Mouse (Mus musculus): ENCODE results near the gene Kalrn. TPM values are rescaled to one million over a fixed set of nuclear protein-coding genes. Genes with fewer than 3 reads are reported as not detected.

Kalrn gene
- polyA plus RNA-seq, 1 experiment from 2014 or later: 44.6 TPM

DNA sequence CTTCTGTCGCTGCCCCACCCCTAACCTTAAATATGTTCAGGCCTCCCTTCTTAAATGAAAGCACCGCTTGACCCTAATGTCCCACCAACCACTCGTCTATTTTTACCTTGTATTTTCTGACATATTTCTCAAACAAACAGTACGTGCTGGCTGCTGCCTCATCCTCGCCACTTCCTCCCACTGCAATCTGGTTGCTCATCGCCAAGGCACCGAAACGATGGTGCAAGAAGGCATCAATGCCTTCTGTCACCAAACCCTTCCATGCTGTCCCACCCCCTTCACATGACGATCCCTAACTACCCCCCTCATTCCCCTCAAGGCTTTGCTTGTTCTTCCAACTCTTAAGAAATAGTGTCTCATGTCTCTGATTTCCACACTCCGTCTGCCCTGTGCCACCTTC lies 69.1 kb downstream of the Kalrn start:
- Histone ChIP-seq H3K4me1 (ENCODE audit: control insufficient read depth, insufficient read depth, low read length) (0 out of 2 replicates have a peak, but pooled peaks cover 5% of the 10 kb centered on the region), H3K36me3 (ENCODE audit: control insufficient read depth, insufficient read depth, low read length) (no peaks in the 10 kb centered on the region), H3K9ac (replicated peaks; ENCODE audit: low read length) (no peak overlapping the region), H3K4me3 (replicated peaks; ENCODE audit: low read depth, low read length) (no peak overlapping the region), H3K9me3 (ENCODE audit: control insufficient read depth, low read length) (no peaks in the 10 kb centered on the region), H3K27ac (replicated peaks; ENCODE audit: low read depth, low read length) (no peak overlapping the region), H3K27me3 (ENCODE audit: control insufficient read depth, insufficient read depth, low read length) (no peaks in the 10 kb centered on the region), H3K4me2 (ENCODE audit: low read length) (no peak overlapping the region)
- ATAC-seq (ENCODE audit: low FRiP score, low TSS enrichment) (no peak), DNase-seq (no peak)
- 93% methylated on average over 10 of the region's 10 CpGs for WGBS

- Histone ChIP-seq H3K9ac (replicated peaks; ENCODE audit: low read length) (no peak overlapping the region), H3K27me3 (ENCODE audit: control insufficient read depth, insufficient read depth, low read length) (no peaks in the 10 kb centered on the region), H3K27ac (replicated peaks; ENCODE audit: low read depth, low read length) (no peak overlapping the region), H3K9me3 (ENCODE audit: control insufficient read depth, low read length) (no peaks in the 10 kb centered on the region), H3K4me3 (replicated peaks; ENCODE audit: low read depth, low read length) (no peak overlapping the region), H3K36me3 (ENCODE audit: control insufficient read depth, insufficient read depth, low read length) (no peaks in the 10 kb centered on the region), H3K4me2 (ENCODE audit: low read length) (no peak overlapping the region), H3K4me1 (ENCODE audit: control insufficient read depth, insufficient read depth, low read length) (no peaks in the 10 kb centered on the region)
- no peak for ATAC-seq (ENCODE audit: low FRiP score, low TSS enrichment)
- DNase-seq: no peak
Measured at GRCm38 (mm10) chr16:34502110-34502509, 71.2 kb downstream of the Kalrn start.

GRCm38 (mm10) chr16:34494741-34495140 lies 78.6 kb downstream of the Kalrn start:
- Histone ChIP-seq H3K9ac (replicated peaks; ENCODE audit: low read length) (no peak overlapping the region), H3K9me3 (ENCODE audit: control insufficient read depth, low read length) (peaks cover 8% of the 10 kb centered on the region; the same call in 1 of the 2 replicates), H3K4me3 (replicated peaks; ENCODE audit: low read depth, low read length) (no peak overlapping the region), H3K4me1 (ENCODE audit: control insufficient read depth, insufficient read depth, low read length) (peaks cover 2% of the 10 kb centered on the region; the same call in 1 of the 2 replicates), H3K4me2 (ENCODE audit: low read length) (no peak overlapping the region), H3K36me3 (ENCODE audit: control insufficient read depth, insufficient read depth, low read length) (no peaks in the 10 kb centered on the region), H3K27ac (replicated peaks; ENCODE audit: low read depth, low read length) (no peak overlapping the region), H3K27me3 (ENCODE audit: control insufficient read depth, insufficient read depth, low read length) (no peaks in the 10 kb centered on the region)
- DNase-seq (no peak), ATAC-seq (ENCODE audit: low FRiP score, low TSS enrichment) (no peak)
- WGBS: 93% methylated on average over 1 of the region's 1 CpGs

GRCm38 (mm10) chr16:34493914-34494313 lies 79.4 kb downstream of the Kalrn start:
- ATAC-seq (ENCODE audit: low FRiP score, low TSS enrichment) (no peak), DNase-seq (no peak)
- H3K4me3 ChIP-seq (replicated peaks; ENCODE audit: low read depth, low read length): no peak overlapping the region
- no peaks in the 10 kb centered on the region for H3K27me3 ChIP-seq (ENCODE audit: control insufficient read depth, insufficient read depth, low read length)
- H3K4me1 ChIP-seq (ENCODE audit: control insufficient read depth, insufficient read depth, low read length): peaks cover 2% of the 10 kb centered on the region; the same call in 1 of the 2 replicates
- no peak overlapping the region for H3K4me2 ChIP-seq (ENCODE audit: low read length)
- peaks cover 8% of the 10 kb centered on the region; the same call in 1 of the 2 replicates for H3K9me3 ChIP-seq (ENCODE audit: control insufficient read depth, low read length)
- no peaks in the 10 kb centered on the region for H3K36me3 ChIP-seq (ENCODE audit: control insufficient read depth, insufficient read depth, low read length)
- no peak overlapping the region for H3K27ac ChIP-seq (replicated peaks; ENCODE audit: low read depth, low read length)
- H3K9ac ChIP-seq (replicated peaks; ENCODE audit: low read length): no peak overlapping the region
- WGBS: 89% methylated on average over 3 of the region's 3 CpGs

DNA sequence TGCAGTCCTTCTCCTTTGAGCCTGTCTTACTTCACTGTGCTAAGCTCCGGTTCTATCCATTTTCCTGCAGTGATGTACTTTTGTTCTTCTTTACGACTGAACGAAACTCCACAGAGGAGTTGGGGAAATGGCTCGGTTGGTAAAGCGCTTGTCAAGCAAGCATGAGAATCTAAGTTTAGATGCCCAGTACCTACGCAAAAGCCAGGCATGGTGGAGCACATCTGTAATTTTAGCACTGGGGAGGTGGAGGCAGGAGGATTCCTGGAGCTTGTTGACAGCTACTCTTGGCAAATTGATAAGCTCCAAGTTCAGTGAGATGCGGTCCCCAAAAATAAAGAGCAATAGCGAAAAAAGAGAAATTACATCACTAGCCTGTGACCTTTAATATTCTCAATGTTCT lies 82.1 kb downstream of the Kalrn start:
- 71% methylated on average over 8 of the region's 8 CpGs for WGBS
- ATAC-seq (ENCODE audit: low FRiP score, low TSS enrichment) (no peak), DNase-seq (no peak)
- Histone ChIP-seq H3K9me3 (ENCODE audit: control insufficient read depth, low read length) (0 out of 2 replicates have a peak, but pooled peaks cover under 1% of the 10 kb centered on the region), H3K4me3 (replicated peaks; ENCODE audit: low read depth, low read length) (no peak overlapping the region), H3K9ac (replicated peaks; ENCODE audit: low read length) (no peak overlapping the region), H3K36me3 (ENCODE audit: control insufficient read depth, insufficient read depth, low read length) (no peaks in the 10 kb centered on the region), H3K4me1 (ENCODE audit: control insufficient read depth, insufficient read depth, low read length) (peaks cover 5% of the 10 kb centered on the region), H3K27me3 (ENCODE audit: control insufficient read depth, insufficient read depth, low read length) (no peaks in the 10 kb centered on the region), H3K27ac (replicated peaks; ENCODE audit: low read depth, low read length) (no peak overlapping the region), H3K4me2 (ENCODE audit: low read length) (no peak overlapping the region)

- ATAC-seq (ENCODE audit: low FRiP score, low TSS enrichment) (no peak), DNase-seq (no peak)
- Histone ChIP-seq H3K4me1 (ENCODE audit: control insufficient read depth, insufficient read depth, low read length) (peaks cover 11% of the 10 kb centered on the region), H3K27me3 (ENCODE audit: control insufficient read depth, insufficient read depth, low read length) (no peaks in the 10 kb centered on the region), H3K36me3 (ENCODE audit: control insufficient read depth, insufficient read depth, low read length) (no peaks in the 10 kb centered on the region), H3K4me2 (ENCODE audit: low read length) (no peak overlapping the region), H3K27ac (replicated peaks; ENCODE audit: low read depth, low read length) (no peak overlapping the region), H3K9me3 (ENCODE audit: control insufficient read depth, low read length) (no peaks in the 10 kb centered on the region), H3K4me3 (replicated peaks; ENCODE audit: low read depth, low read length) (no peak overlapping the region), H3K9ac (replicated peaks; ENCODE audit: low read length) (no peak overlapping the region)
- WGBS: 61% methylated on average over 8 of the region's 8 CpGs
Measured at GRCm38 (mm10) chr16:34490506-34490905, 82.8 kb downstream of the Kalrn start.

GRCm38 (mm10) chr16:34489805-34490325 lies 83.5 kb downstream of the Kalrn start:
- no peak overlapping the region for H3K27ac ChIP-seq (replicated peaks; ENCODE audit: low read depth, low read length)
- DNase-seq: no peak
- H3K9ac ChIP-seq (replicated peaks; ENCODE audit: low read length): no peak overlapping the region
- no peaks in the 10 kb centered on the region for H3K36me3 ChIP-seq (ENCODE audit: control insufficient read depth, insufficient read depth, low read length)
- WGBS: 54% methylated on average over 3 of the region's 3 CpGs
- H3K4me3 ChIP-seq (replicated peaks; ENCODE audit: low read depth, low read length): no peak overlapping the region
- peaks cover 17% of the 10 kb centered on the region for H3K4me1 ChIP-seq (ENCODE audit: control insufficient read depth, insufficient read depth, low read length)
- no peak overlapping the region for H3K4me2 ChIP-seq (ENCODE audit: low read length)
- ATAC-seq (ENCODE audit: low FRiP score, low TSS enrichment): no peak
- H3K27me3 ChIP-seq (ENCODE audit: control insufficient read depth, insufficient read depth, low read length): no peaks in the 10 kb centered on the region
- H3K9me3 ChIP-seq (ENCODE audit: control insufficient read depth, low read length): no peaks in the 10 kb centered on the region

DNA sequence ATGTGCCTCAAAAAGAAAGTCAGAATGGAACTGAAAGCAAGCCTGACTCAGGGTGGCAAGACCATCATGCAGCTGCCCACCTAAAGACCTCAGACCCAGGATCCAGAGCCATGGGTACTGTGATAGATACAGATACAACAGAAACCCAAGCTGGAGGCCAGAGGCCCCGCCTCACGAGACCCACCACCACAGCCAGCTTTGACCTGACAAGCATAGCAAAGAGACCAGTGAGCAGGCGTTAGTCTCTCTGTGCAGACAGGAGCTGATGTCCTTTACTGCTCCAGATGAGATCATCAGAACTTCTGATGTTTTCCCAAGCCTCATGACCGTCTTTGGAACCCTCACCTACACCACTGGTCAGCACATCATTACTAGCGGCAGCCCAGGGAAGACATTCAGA lies 85.5 kb downstream of the Kalrn start:
- Histone ChIP-seq H3K4me2 (ENCODE audit: low read length) (no peak overlapping the region), H3K4me3 (replicated peaks; ENCODE audit: low read depth, low read length) (no peak overlapping the region), H3K36me3 (ENCODE audit: control insufficient read depth, insufficient read depth, low read length) (no peaks in the 10 kb centered on the region), H3K9me3 (ENCODE audit: control insufficient read depth, low read length) (no peaks in the 10 kb centered on the region), H3K27ac (replicated peaks; ENCODE audit: low read depth, low read length) (no peak overlapping the region), H3K4me1 (ENCODE audit: control insufficient read depth, insufficient read depth, low read length) (peaks cover 19% of the 10 kb centered on the region), H3K27me3 (ENCODE audit: control insufficient read depth, insufficient read depth, low read length) (no peaks in the 10 kb centered on the region), H3K9ac (replicated peaks; ENCODE audit: low read length) (no peak overlapping the region)
- ATAC-seq (ENCODE audit: low FRiP score, low TSS enrichment) (no peak), DNase-seq (no peak)
- WGBS: 86% methylated on average over 5 of the region's 5 CpGs

DNA sequence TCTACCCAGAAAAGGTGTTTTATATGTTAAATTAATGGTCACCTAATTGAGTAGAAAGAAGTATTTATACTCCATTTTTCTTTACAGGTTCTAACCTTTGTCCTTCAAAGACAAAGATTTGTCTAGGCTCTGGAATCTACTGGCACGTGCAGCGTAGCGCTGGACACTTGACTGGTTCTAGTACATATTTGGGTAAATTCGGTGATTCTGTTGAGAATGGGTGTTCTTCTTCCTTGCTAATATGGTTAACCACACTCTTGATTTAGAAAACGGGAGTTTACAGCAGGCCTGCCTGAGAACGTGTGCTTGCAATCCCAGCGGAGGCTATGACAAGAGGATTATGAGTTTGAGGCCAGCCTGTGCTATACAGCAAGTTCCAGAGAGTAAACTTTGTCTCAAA lies 86.1 kb downstream of the Kalrn start:
- no peak overlapping the region for H3K9ac ChIP-seq (replicated peaks; ENCODE audit: low read length)
- 86% methylated on average over 7 of the region's 7 CpGs for WGBS
- no peak overlapping the region for H3K27ac ChIP-seq (replicated peaks; ENCODE audit: low read depth, low read length)
- no peaks in the 10 kb centered on the region for H3K27me3 ChIP-seq (ENCODE audit: control insufficient read depth, insufficient read depth, low read length)
- H3K4me3 ChIP-seq (replicated peaks; ENCODE audit: low read depth, low read length): no peak overlapping the region
- H3K9me3 ChIP-seq (ENCODE audit: control insufficient read depth, low read length): no peaks in the 10 kb centered on the region
- ATAC-seq (ENCODE audit: low FRiP score, low TSS enrichment): no peak
- no peak overlapping the region for H3K4me2 ChIP-seq (ENCODE audit: low read length)
- no peaks in the 10 kb centered on the region for H3K36me3 ChIP-seq (ENCODE audit: control insufficient read depth, insufficient read depth, low read length)
- peaks cover 19% of the 10 kb centered on the region for H3K4me1 ChIP-seq (ENCODE audit: control insufficient read depth, insufficient read depth, low read length)
- DNase-seq: no peak
